Mouse (Mus musculus) heart, embryonic 15.5 days (tissue): ENCODE results near the gene Col4a1. TPM values are rescaled to one million over a fixed set of nuclear protein-coding genes. Genes with fewer than 3 reads are reported as not detected.
A peak's percentile ranks its signal among the peaks of the same experiment; 100 is the strongest.

Experiments used
- ATAC-seq: fragments of 200-750 bp; cut with Nextera tagmentation; replicated peaks from 2 replicates; pipeline ENCODE4 v1.8.0; 2017; ENCODE audit warnings: low read depth, moderate TSS enrichment; ENCODE audit not compliant: insufficient number of reproducible peaks, insufficient read depth, low FRiP score
- H3K27ac ChIP-seq: fragments of 300-500 bp; sonication (generic); 2 replicates; pipeline ENCODE4 v1.5.1; 2015; ENCODE audit warnings: mild to moderate bottlenecking, inconsistent platforms
- H3K27me3 ChIP-seq: fragments of 300-500 bp; sonication (generic); 2 replicates; pipeline ENCODE4 v1.6.1; 2015; ENCODE audit warnings: inconsistent platforms
- H3K36me3 ChIP-seq: fragments of 300-500 bp; sonication (generic); 2 replicates; pipeline ENCODE4 v1.6.1; 2015; ENCODE audit warnings: mild to moderate bottlenecking, inconsistent platforms
- H3K4me1 ChIP-seq: fragments of 300-500 bp; sonication (generic); replicated peaks from 2 replicates; pipeline ENCODE4 v1.6.1; 2015; ENCODE audit warnings: inconsistent platforms
- H3K4me2 ChIP-seq: fragments of 300-500 bp; sonication (generic); 2 replicates; pipeline ENCODE4 v1.6.1; 2015; ENCODE audit warnings: inconsistent platforms, mild to moderate bottlenecking, moderate library complexity
- H3K4me3 ChIP-seq: fragments of 300-500 bp; sonication (generic); 2 replicates; pipeline ENCODE4 v1.5.1; 2015; ENCODE audit warnings: mild to moderate bottlenecking, inconsistent platforms
- H3K9ac ChIP-seq: fragments of 300-500 bp; sonication (generic); 2 replicates; pipeline ENCODE4 v1.6.1; 2015; ENCODE audit warnings: mild to moderate bottlenecking, inconsistent platforms
- H3K9me3 ChIP-seq: fragments of 300-500 bp; sonication (generic); replicated peaks from 2 replicates; pipeline ENCODE4 v1.6.1; 2016; ENCODE audit warnings: inconsistent platforms
- WGBS: fragments of 180-500 bp; shearing (Covaris S2); methylation state at CpG from one replicate; pipeline ENCODE4 v1.1.7; 2015; ENCODE audit warnings: mixed read lengths; 5-methylcytosine and 5-hydroxymethylcytosine counted together
- polyA plus RNA-seq: library from polyadenylated mRNA; unstranded; fragments of >200 nt; fragmentation: Nextera tagmentation; extraction: Ambion mirVana; gene quantifications from 2 replicates; pipeline ENCODE4 v1.2.1, GENCODE M21; 2015

The Col4a1 gene
- polyA plus RNA-seq, 1 experiment from 2014 or later = 191 TPM

DNA sequence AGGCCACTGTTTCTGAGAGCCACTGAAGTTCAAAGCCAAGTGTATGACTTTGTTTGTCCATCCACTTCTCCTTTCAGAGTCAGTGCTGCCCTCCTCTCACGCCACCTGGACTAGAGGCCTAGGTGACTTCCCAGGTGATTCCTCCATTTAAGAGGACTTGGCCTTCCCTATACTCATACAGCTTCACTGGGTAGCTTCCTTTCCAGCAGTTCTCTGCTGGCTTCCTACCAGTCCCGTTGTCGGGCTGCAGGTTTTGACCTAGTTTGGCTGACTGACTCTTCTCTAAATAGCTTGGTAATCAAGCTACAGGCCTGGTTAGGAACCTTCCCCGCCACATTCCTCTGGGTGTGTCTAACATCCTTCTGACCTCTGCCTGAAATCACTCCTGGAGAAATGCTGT lies 18.9 kb upstream of the Col4a1 start:
- Histone ChIP-seq H3K9ac (no peak overlapping the region), H3K9me3 (no peaks in the 10 kb centered on the region), H3K27me3 (no peaks in the 10 kb centered on the region), H3K4me3 (no peak overlapping the region), H3K4me1 (peaks cover 82% of the 10 kb centered on the region), H3K36me3 (no peaks in the 10 kb centered on the region), H3K4me2 (peak overlapping the region; percentile 14; the same call in 1 of the 2 replicates), H3K27ac (peak overlapping the region; percentile 87)
- ATAC-seq = peak; percentile 54
- WGBS = 22% methylated on average over 4 of the region's 4 CpGs

GRCm38 (mm10) chr8:11327722-11328417 lies 15.2 kb upstream of the Col4a1 start:
- H3K4me1 ChIP-seq = peaks cover 84% of the 10 kb centered on the region
- WGBS = 52% methylated on average over 5 of the region's 5 CpGs
- H3K9ac ChIP-seq = no peak overlapping the region
- no peak overlapping the region for H3K4me3 ChIP-seq
- H3K27ac ChIP-seq = peak overlapping the region; percentile 75
- no peak for ATAC-seq
- no peaks in the 10 kb centered on the region for H3K9me3 ChIP-seq
- no peak overlapping the region for H3K4me2 ChIP-seq
- H3K27me3 ChIP-seq = no peaks in the 10 kb centered on the region
- H3K36me3 ChIP-seq = no peaks in the 10 kb centered on the region

DNA sequence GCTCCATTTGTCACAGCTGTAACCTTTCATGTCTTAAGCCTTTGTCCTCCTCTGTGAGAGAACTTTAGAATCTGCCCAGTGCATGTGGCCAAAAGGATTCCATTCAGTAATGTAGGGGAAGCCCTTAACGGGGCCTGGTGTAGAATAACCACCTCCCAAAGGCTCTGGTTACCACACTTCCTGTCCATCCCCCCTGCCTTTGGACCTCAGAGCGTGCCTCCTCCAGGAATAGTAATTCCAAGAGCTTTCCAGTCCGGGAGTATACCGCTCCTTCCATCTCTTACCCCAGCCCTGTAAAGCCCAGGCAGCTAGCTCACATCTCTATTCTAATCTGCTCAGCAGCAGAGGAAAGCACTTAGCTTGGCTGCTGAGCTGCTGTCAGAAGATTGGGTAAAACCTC lies 14.7 kb upstream of the Col4a1 start:
- 13% methylated on average over 4 of the region's 4 CpGs for WGBS
- Histone ChIP-seq H3K4me1 (peaks cover 84% of the 10 kb centered on the region), H3K4me3 (no peak overlapping the region), H3K27ac (peak overlapping the region; percentile 75), H3K27me3 (no peaks in the 10 kb centered on the region), H3K9ac (no peak overlapping the region), H3K9me3 (no peaks in the 10 kb centered on the region), H3K4me2 (no peak overlapping the region), H3K36me3 (no peaks in the 10 kb centered on the region)
- ATAC-seq = 0 out of 2 replicates have a peak, but pooled peaks have one; percentile 7

DNA sequence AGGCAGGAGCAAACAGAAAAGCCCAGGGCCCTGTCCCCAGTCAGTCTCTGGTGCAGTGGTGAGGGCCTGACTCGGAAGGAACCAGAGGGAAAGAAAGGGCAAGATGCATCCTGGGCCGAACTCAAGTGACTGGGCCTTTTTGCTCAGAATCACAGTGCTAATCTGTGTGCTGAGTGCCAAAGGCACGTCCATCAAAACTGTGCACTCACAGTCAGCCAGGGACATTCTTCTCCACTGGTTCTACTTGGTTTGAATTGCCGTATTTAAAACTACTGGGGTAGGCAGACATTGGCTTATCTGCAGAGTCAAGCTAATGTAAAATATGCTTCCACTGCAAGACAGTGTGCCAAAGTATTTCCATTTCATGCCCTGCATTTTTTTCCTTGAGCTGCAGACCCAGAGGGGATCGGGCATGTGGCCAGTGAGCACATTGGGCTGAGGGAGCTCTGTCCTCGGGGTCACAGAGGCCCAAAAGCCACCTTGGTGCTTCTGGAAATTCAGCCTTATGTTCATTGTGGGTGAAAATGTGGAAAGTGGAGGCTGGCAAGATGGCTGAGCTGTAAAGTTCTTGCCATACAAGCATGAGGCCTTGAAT lies 12.3 kb upstream of the Col4a1 start:
- Histone ChIP-seq H3K4me2 (no peak overlapping the region), H3K9me3 (no peaks in the 10 kb centered on the region), H3K27ac (peak overlapping the region; percentile 78), H3K4me3 (no peak overlapping the region), H3K36me3 (no peaks in the 10 kb centered on the region), H3K9ac (0 out of 2 replicates have a peak overlapping the region, but pooled peaks have one; percentile 23), H3K27me3 (no peaks in the 10 kb centered on the region), H3K4me1 (peaks cover 76% of the 10 kb centered on the region)
- ATAC-seq = no peak
- WGBS = 27% methylated on average over 6 of the region's 6 CpGs

DNA sequence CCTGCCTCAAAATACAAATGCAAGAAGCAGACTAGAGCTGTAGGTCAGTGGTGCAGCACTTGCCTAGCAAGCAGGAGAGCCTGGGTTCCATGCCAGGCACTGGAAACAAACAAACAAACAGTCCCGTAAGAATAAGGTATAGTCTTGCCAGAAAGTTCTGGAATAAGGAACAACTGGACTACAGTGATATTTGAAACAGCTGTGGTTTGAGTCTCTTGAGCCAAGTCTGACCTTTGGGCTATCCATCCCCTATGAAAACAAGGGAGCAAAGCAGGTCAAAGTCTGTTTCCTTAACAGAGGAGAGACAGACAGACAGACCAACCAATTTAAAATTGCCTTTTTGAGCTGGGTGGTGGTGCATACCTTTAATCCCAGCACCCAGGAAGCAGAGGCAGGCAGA lies 11.1 kb upstream of the Col4a1 start:
- H3K4me1 ChIP-seq = peaks cover 70% of the 10 kb centered on the region
- H3K27me3 ChIP-seq = no peaks in the 10 kb centered on the region
- peak overlapping the region; percentile 46 for H3K27ac ChIP-seq
- H3K9me3 ChIP-seq = no peaks in the 10 kb centered on the region
- H3K36me3 ChIP-seq = no peaks in the 10 kb centered on the region
- no peak overlapping the region for H3K4me2 ChIP-seq
- no peak for ATAC-seq
- H3K4me3 ChIP-seq = no peak overlapping the region
- H3K9ac ChIP-seq = no peak overlapping the region
- 80% methylated on average over 1 of the region's 1 CpGs for WGBS

GRCm38 (mm10) chr8:11322724-11323585 lies 10.3 kb upstream of the Col4a1 start:
- 60% methylated on average over 5 of the region's 5 CpGs for WGBS
- H3K4me3 ChIP-seq = no peak overlapping the region
- no peaks in the 10 kb centered on the region for H3K27me3 ChIP-seq
- no peaks in the 10 kb centered on the region for H3K9me3 ChIP-seq
- no peak overlapping the region for H3K4me2 ChIP-seq
- 0 out of 2 replicates have a peak, but pooled peaks have one; percentile 48 for ATAC-seq
- H3K27ac ChIP-seq = peak overlapping the region; percentile 46
- H3K36me3 ChIP-seq = no peaks in the 10 kb centered on the region
- H3K9ac ChIP-seq = no peak overlapping the region
- peaks cover 68% of the 10 kb centered on the region for H3K4me1 ChIP-seq

GRCm38 (mm10) chr8:11321841-11322240 lies 9.2 kb upstream of the Col4a1 start:
- no peak for ATAC-seq
- WGBS = 72% methylated on average over 7 of the region's 7 CpGs
- Histone ChIP-seq H3K9me3 (no peaks in the 10 kb centered on the region), H3K4me2 (no peak overlapping the region), H3K36me3 (no peaks in the 10 kb centered on the region), H3K9ac (no peak overlapping the region), H3K27me3 (no peaks in the 10 kb centered on the region), H3K4me3 (no peak overlapping the region), H3K27ac (0 out of 2 replicates have a peak overlapping the region, but pooled peaks have one; percentile 7), H3K4me1 (peaks cover 65% of the 10 kb centered on the region)

GRCm38 (mm10) chr8:11319405-11319804 lies 6.8 kb upstream of the Col4a1 start:
- H3K27ac ChIP-seq = no peak overlapping the region
- no peak overlapping the region for H3K4me2 ChIP-seq
- WGBS = 77% methylated on average over 11 of the region's 11 CpGs
- H3K4me1 ChIP-seq = peaks cover 62% of the 10 kb centered on the region
- H3K4me3 ChIP-seq = no peak overlapping the region
- H3K9me3 ChIP-seq = no peaks in the 10 kb centered on the region
- no peak for ATAC-seq
- no peaks in the 10 kb centered on the region for H3K27me3 ChIP-seq
- no peak overlapping the region for H3K9ac ChIP-seq
- no peaks in the 10 kb centered on the region for H3K36me3 ChIP-seq

DNA sequence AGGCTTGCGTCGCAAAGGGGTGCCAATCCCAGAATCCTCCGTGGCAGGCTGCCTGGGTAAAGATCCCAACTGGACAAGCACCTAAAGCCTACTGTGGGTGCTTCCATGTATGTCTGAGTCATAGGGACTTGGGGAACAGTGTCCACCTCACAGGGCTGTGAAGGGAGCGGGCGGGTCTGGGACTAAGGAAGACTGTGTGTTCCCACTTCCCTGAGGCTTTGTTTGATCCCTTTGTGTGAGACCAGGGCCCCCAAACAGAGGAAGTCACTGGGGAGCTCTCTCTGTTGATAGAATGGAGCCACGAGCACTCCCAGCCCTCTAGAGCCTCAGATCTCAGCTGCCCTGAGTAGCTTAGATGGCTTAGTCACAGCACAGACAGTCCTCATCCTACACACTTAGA lies 3.5 kb upstream of the Col4a1 start:
- Histone ChIP-seq H3K4me2 (peak overlapping the region; percentile 69), H3K27ac (0 out of 2 replicates have a peak overlapping the region, but pooled peaks have one; percentile 9), H3K9me3 (no peaks in the 10 kb centered on the region), H3K4me3 (no peak overlapping the region), H3K27me3 (no peaks in the 10 kb centered on the region), H3K9ac (no peak overlapping the region), H3K36me3 (no peaks in the 10 kb centered on the region), H3K4me1 (peaks cover 52% of the 10 kb centered on the region)
- 73% methylated on average over 6 of the region's 6 CpGs for WGBS
- ATAC-seq = no peak

- 0 out of 2 replicates have a peak overlapping the region, but pooled peaks have one; percentile 31 for H3K27ac ChIP-seq
- no peaks in the 10 kb centered on the region for H3K36me3 ChIP-seq
- peaks cover 51% of the 10 kb centered on the region for H3K4me1 ChIP-seq
- H3K4me2 ChIP-seq = peak overlapping the region; percentile 69
- no peaks in the 10 kb centered on the region for H3K27me3 ChIP-seq
- no peak for ATAC-seq
- no peaks in the 10 kb centered on the region for H3K9me3 ChIP-seq
- WGBS = 74% methylated on average over 16 of the region's 16 CpGs
- 0 out of 2 replicates have a peak overlapping the region, but pooled peaks have one; percentile 4 for H3K9ac ChIP-seq
- peak overlapping the region; percentile 75 for H3K4me3 ChIP-seq
Measured at GRCm38 (mm10) chr8:11315179-11315943, 2.7 kb upstream of the Col4a1 start.
